Mouse (Mus musculus) hindbrain, embryonic 16.5 days (tissue): Measurements from ENCODE around the gene 4930415O20Rik. TPM values are rescaled to one million over a fixed set of nuclear protein-coding genes. Genes with fewer than 3 reads are reported as not detected.
"Not testable (repeated sequence)": the region's sequence is repeated elsewhere in the genome, so short reads cannot be mapped to it uniquely, and the experiment has no call there.

Source experiments
- ATAC-seq: fragments of 200-750 bp; cut with Nextera tagmentation; 2 replicates; pipeline ENCODE4 v1.8.0; 2017; ENCODE audit warnings: moderate TSS enrichment, moderate library complexity
- H3K27ac ChIP-seq: fragments of 300-500 bp; sonication (generic); 2 replicates; pipeline ENCODE4 v1.5.1; 2014; ENCODE audit warnings: low read depth, mild to moderate bottlenecking, control low read depth, low read length, moderate library complexity
- H3K27me3 ChIP-seq: fragments of 300-500 bp; sonication (generic); replicated peaks from 2 replicates; pipeline ENCODE4 v1.6.1; 2014; ENCODE audit warnings: low read length; ENCODE audit not compliant: control insufficient read depth, insufficient read depth
- H3K36me3 ChIP-seq: fragments of 300-500 bp; sonication (generic); 2 replicates; pipeline ENCODE4 v1.6.1; 2014; ENCODE audit warnings: mild to moderate bottlenecking, low read length, moderate library complexity, mixed read lengths; ENCODE audit not compliant: control insufficient read depth, insufficient read depth
- H3K4me1 ChIP-seq: fragments of 300-500 bp; sonication (generic); 2 replicates; pipeline ENCODE4 v1.6.1; 2014; ENCODE audit warnings: low read depth, low read length; ENCODE audit not compliant: control insufficient read depth, insufficient read depth
- H3K4me2 ChIP-seq: fragments of 300-500 bp; sonication (generic); 2 replicates; pipeline ENCODE4 v1.6.1; 2014; ENCODE audit warnings: mild to moderate bottlenecking, low read length, control low read depth, moderate library complexity
- H3K4me3 ChIP-seq: fragments of 300-500 bp; sonication (generic); 2 replicates; pipeline ENCODE4 v1.5.1; 2014; ENCODE audit warnings: mild to moderate bottlenecking, low read length, control low read depth, moderate library complexity
- H3K9ac ChIP-seq: fragments of 300-500 bp; sonication (generic); 2 replicates; pipeline ENCODE4 v1.6.1; 2014; ENCODE audit warnings: low read depth, mild to moderate bottlenecking, control low read depth, low read length, moderate library complexity
- H3K9me3 ChIP-seq: fragments of 300-500 bp; sonication (generic); 2 replicates; pipeline ENCODE4 v1.6.1; 2014; ENCODE audit warnings: mild to moderate bottlenecking, low read length, moderate library complexity; ENCODE audit not compliant: control insufficient read depth
- WGBS: fragments of 180-500 bp; shearing (Covaris S2); extraction: QIAGEN DNeasy Blood & Tissue Kit; methylation state at CpG from one replicate; pipeline ENCODE4 v1.1.7; 2014; 5-methylcytosine and 5-hydroxymethylcytosine counted together
- polyA plus RNA-seq: library from polyadenylated mRNA; unstranded; fragments of >200 nt; fragmentation: Nextera tagmentation; extraction: Ambion mirVana; gene quantifications from 2 replicates; pipeline ENCODE4 v1.2.1, GENCODE M21; 2015

The 4930415O20Rik gene
- polyA plus RNA-seq, 1 experiment from 2014 or later = 0.30 TPM

DNA sequence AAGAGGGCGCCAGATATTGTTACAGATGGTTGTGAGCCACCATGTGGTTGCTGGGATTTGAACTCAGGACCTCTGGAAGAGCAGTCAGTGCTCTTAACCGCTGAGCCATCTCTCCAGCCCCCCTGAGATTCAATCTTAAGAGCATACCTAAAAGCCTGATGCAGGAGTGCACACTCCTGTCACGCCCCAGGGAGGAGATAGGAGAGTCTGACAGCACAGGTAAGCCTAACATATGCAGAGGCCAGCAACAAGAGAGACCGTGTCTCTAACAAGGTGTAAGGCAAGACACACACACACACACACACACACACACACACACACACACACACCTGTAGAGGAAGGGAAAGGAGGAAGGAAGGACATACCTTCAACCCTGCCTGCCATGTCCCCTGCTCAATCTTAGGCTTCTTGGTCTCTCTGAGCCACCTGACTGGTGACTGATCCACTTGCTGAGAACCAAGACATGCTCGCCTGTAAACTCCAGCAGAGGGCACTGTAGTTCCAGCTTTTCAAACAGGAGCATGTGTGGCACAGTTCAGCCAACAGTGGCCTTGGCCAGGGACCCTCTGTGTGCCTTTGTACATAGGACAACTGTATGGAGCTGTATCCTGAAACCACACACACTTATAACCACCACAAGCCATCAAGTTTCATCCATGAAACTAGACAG is 9.1 kb downstream of the 4930415O20Rik start:
- Histone ChIP-seq H3K36me3 (no peaks in the 10 kb centered on the region), H3K4me3 (no peak overlapping the region), H3K27ac (no peak overlapping the region), H3K4me1 (no peaks in the 10 kb centered on the region), H3K4me2 (no peak overlapping the region), H3K9ac (no peak overlapping the region), H3K27me3 (no peaks in the 10 kb centered on the region), H3K9me3 (no peaks in the 10 kb centered on the region)
- peak; percentile 84 for ATAC-seq
- 38% methylated on average over 5 of the region's 5 CpGs for WGBS

DNA sequence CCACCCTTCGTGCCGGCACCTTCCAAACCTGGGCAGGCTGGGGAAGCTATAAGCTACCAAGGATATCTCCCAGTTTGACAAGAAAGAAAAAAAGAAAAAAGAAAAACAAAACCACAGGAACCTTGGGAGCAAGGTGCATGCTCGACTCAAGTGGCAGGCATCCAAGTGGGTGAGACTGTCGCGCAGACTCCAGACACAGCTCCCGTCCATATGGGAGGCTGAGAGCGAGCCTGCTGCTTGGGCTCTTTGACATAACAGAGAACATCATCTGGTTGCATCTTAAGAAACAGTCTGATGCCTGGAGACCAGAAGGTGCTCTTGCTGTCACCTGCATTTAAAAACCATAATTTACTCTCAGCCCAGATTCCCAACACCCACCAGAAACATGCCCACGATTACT is 11.6 kb downstream of the 4930415O20Rik start:
- no peak for ATAC-seq
- 73% methylated on average over 8 of the region's 8 CpGs for WGBS
- Histone ChIP-seq H3K9me3 (no peaks in the 10 kb centered on the region), H3K4me1 (no peaks in the 10 kb centered on the region), H3K27ac (no peak overlapping the region), H3K4me3 (no peak overlapping the region), H3K9ac (no peak overlapping the region), H3K27me3 (no peaks in the 10 kb centered on the region), H3K36me3 (no peaks in the 10 kb centered on the region), H3K4me2 (no peak overlapping the region)

DNA sequence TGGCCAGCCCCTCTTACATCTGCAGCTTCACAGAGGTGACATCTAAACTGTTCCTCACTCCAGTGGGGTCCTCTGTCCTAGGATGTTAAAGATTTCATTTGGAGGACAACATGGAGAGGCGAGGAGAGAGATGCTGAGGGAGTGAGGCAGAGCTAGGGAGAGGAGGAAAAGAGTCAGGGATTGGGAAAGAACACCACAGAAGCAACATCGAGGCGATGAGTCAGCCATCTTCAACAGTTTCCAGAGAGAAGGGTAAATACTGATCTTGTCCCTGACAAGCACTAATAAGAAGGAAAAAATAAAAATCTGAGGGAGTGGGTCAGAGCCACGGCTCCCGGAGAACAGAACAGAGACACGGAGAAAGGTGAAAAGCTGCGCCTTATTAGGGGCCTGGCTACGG is 12.2 kb downstream of the 4930415O20Rik start:
- no peak overlapping the region for H3K4me3 ChIP-seq
- no peak overlapping the region for H3K9ac ChIP-seq
- 84% methylated on average over 8 of the region's 8 CpGs for WGBS
- no peak overlapping the region for H3K27ac ChIP-seq
- no peak overlapping the region for H3K4me2 ChIP-seq
- no peaks in the 10 kb centered on the region for H3K36me3 ChIP-seq
- no peak for ATAC-seq
- H3K4me1 ChIP-seq = no peaks in the 10 kb centered on the region
- no peaks in the 10 kb centered on the region for H3K27me3 ChIP-seq
- H3K9me3 ChIP-seq = no peaks in the 10 kb centered on the region

DNA sequence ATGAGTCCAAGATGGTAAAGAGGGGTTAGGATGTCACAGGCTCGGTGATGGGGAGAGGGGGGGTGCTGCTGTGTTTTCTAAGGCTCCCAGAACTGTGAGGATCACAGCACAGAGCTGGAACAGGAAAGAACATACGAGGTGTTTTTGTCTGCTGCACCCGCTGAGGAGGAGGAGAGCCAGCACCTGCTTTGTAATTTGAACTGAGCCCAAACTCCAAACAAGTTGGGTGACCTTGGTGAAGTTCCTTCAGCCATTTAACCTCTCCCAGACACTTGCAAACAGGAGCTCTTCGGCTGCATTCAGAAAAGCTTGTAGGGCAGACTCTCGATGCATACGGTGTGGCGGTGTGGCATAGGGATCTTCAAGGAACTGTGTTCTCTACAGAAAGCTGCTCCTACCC is 14.6 kb downstream of the 4930415O20Rik start:
- H3K9ac ChIP-seq = no peak overlapping the region
- 43% methylated on average over 7 of the region's 7 CpGs for WGBS
- H3K4me1 ChIP-seq = no peaks in the 10 kb centered on the region
- H3K27ac ChIP-seq = no peak overlapping the region
- no peaks in the 10 kb centered on the region for H3K9me3 ChIP-seq
- no peak overlapping the region for H3K4me3 ChIP-seq
- no peaks in the 10 kb centered on the region for H3K36me3 ChIP-seq
- H3K27me3 ChIP-seq = no peaks in the 10 kb centered on the region
- no peak overlapping the region for H3K4me2 ChIP-seq
- no peak for ATAC-seq

DNA sequence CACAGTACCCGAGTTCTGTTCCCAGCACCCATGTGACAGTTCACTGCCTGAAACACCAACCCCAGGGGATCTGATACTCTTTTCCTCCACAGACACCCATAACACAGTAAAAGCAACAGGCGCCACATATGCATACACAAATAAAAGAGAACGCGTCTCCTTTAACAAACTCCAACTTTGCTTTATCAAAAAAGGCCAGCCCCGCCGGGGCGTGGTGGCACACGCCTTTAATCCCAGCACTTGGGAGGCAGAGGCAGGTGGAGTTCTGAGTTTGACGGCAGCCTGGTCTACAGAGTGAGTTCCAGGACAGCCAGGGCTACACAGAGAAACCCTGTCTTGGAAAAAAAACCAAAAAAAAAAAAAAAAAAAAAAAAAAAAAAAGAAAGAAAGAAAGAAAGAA is 15.3 kb downstream of the 4930415O20Rik start:
- H3K27ac ChIP-seq, H3K4me1 ChIP-seq, H3K9ac ChIP-seq, H3K4me3 ChIP-seq, H3K36me3 ChIP-seq, H3K9me3 ChIP-seq, H3K4me2 ChIP-seq, ATAC-seq, H3K27me3 ChIP-seq: not testable (repeated sequence)
- 78% methylated on average over 9 of the region's 9 CpGs for WGBS

DNA sequence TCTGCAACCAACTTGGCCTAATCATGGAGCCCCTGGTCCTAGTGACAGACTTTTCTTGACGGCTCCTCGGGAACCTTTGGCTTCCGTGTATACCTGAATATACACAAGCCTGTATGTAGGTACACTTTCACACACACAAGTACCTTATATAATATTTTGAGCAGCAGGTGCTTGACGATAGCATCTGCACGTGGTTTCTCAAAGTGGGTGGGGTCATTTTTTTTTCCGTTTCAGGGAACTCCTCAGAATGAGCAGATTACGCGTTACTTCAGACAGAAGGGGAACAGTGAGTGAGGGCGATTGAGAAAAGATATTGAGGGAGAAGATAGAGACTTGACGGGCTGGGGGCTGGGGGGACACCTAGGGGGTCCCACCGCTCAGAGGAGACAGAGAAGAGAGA is 16.9 kb downstream of the 4930415O20Rik start:
- H3K4me1 ChIP-seq = no peaks in the 10 kb centered on the region
- no peak overlapping the region for H3K27ac ChIP-seq
- no peak for ATAC-seq
- no peaks in the 10 kb centered on the region for H3K27me3 ChIP-seq
- 89% methylated on average over 11 of the region's 11 CpGs for WGBS
- no peak overlapping the region for H3K9ac ChIP-seq
- no peak overlapping the region for H3K4me3 ChIP-seq
- no peaks in the 10 kb centered on the region for H3K9me3 ChIP-seq
- no peak overlapping the region for H3K4me2 ChIP-seq
- peaks cover 12% of the 10 kb centered on the region for H3K36me3 ChIP-seq

DNA sequence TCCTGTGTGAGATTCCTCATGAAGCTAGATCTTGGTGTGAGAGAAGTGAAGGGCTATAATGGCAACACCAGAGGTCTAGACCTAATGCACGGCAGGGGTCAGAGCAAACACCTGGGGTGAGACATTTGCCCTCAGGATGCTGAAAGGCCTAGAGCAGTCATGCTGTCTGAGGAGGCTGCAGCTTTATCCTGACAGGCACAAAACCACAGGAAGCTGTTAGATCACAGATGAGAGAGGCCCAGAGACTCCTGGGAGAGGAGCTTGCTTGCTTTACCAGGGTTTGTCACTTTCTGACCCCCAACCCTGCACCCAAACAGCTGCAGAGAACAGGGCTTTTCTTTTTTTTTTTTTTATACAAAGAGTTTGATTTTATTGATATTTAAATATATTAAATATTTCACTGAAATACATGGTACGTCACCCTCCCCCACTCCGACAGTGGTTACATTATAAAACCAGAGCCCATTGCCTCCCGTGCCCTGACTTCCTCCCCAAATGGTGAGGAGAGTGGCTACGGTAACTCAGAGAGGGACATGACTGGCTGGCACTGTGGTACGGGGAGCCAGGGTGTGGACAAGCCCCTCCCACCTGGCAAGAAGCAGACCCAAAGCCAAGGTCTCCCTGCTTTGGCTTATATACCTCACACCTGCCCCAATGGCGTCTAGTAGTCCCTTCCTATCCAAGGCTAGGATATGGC is 19.0 kb downstream of the 4930415O20Rik start:
- H3K9me3 ChIP-seq = no peaks in the 10 kb centered on the region
- no peak overlapping the region for H3K9ac ChIP-seq
- H3K36me3 ChIP-seq = peaks cover 25% of the 10 kb centered on the region
- no peak overlapping the region for H3K27ac ChIP-seq
- no peak for ATAC-seq
- H3K4me2 ChIP-seq = no peak overlapping the region
- no peaks in the 10 kb centered on the region for H3K27me3 ChIP-seq
- H3K4me1 ChIP-seq = no peaks in the 10 kb centered on the region
- WGBS = 77% methylated on average over 7 of the region's 7 CpGs
- H3K4me3 ChIP-seq = no peak overlapping the region

DNA sequence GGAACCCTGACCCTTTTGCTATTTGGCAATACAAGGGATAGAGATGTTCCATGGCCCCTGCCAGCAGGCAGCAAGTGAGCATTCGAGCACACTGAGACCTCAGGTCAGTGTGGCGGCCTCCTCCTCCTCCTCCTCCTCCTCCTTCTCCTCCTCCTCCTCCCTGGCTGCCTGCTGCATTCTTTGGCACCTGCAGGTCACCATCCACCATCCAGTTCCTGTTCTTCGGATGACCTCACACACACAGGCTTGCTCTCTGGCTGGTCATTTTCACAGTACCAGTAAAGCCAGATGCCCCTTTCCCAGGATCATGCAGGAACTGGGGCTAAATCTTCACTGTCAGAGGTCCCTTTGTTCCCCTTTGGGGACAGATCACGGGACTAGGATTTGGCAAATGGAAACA is 20.6 kb downstream of the 4930415O20Rik start:
- 59% methylated on average over 4 of the region's 4 CpGs for WGBS
- H3K36me3 ChIP-seq = peaks cover 37% of the 10 kb centered on the region
- no peak for ATAC-seq

DNA sequence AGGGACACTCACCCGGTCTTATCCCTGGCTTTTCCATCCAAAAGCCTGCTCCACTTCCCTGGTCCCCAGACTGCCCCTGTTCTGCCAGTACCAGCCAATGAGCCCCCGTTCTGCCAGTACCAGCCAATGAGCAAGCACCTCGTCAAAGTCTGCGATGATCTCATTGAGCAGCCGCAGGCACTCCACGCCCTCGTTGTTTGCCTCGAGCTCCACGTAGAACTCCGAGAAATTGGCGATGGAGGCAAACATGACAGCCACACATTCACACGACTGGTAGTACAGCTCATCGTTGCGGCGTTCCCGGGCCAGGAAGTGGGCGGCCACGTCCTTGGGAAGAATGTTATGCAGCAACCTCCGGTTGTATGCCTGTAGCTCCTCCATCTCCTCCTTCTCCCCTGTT is 23.4 kb downstream of the 4930415O20Rik start:
- 82% methylated on average over 19 of the region's 19 CpGs for WGBS
- no peaks in the 10 kb centered on the region for H3K4me1 ChIP-seq
- H3K36me3 ChIP-seq = peaks cover 47% of the 10 kb centered on the region
- no peak for ATAC-seq
- no peak overlapping the region for H3K4me2 ChIP-seq
- no peak overlapping the region for H3K27ac ChIP-seq
- no peak overlapping the region for H3K4me3 ChIP-seq
- H3K9me3 ChIP-seq = no peaks in the 10 kb centered on the region
- no peaks in the 10 kb centered on the region for H3K27me3 ChIP-seq
- H3K9ac ChIP-seq = no peak overlapping the region

More for the DNA sequence above, 20.6 kb downstream of the 4930415O20Rik start:
- Histone ChIP-seq H3K9me3 (no peaks in the 10 kb centered on the region), H3K4me2 (no peak overlapping the region), H3K9ac (no peak overlapping the region), H3K27ac (no peak overlapping the region), H3K4me3 (no peak overlapping the region), H3K27me3 (no peaks in the 10 kb centered on the region), H3K4me1 (no peaks in the 10 kb centered on the region)
